Mouse (Mus musculus): ENCODE measurements around the gene Aox2.
A peak's percentile ranks its signal among the peaks of the same experiment; 100 is the strongest.

- 0 out of 2 replicates have a peak, but pooled peaks have one; percentile 26 for TF ChIP-seq CTCF (IDR thresholded peaks at IDR 0.05; ENCODE audit: borderline replicate concordance, control insufficient read depth, extremely low read depth, insufficient read depth, low read length, poor library complexity)
- TF ChIP-seq POLR2A (IDR thresholded peaks at IDR 0.05; ENCODE audit: control insufficient read depth, extremely low read depth, insufficient read depth, low read length, poor library complexity), result peak; percentile 90
These were observed 114.6 kb downstream of the Aox2 start, which contains the start of gene Bzw1 for GRCm38 (mm10) chr1:58392652-58393283.

Data from thymus, adult 2 months (tissue).